Mouse (Mus musculus) myocyte (in vitro differentiated cells): ENCODE results near the gene Dalrd3.

ENCODE experiments used
- CEBPB ChIP-seq: IDR thresholded peaks from 2 replicates; pipeline ENCODE4 v1.6.1; 2011; ENCODE audit warnings: mild to moderate bottlenecking, moderate library complexity; ENCODE audit not compliant: poor library complexity, insufficient read depth, severe bottlenecking
- E2F4 ChIP-seq: IDR thresholded peaks from one replicate; pipeline ENCODE4 v1.6.1; 2011; ENCODE audit warnings: mild to moderate bottlenecking, control low read depth, moderate library complexity; ENCODE audit not compliant: insufficient read depth
- MAX ChIP-seq: IDR thresholded peaks from one replicate; pipeline ENCODE4 v1.6.1; 2011; ENCODE audit warnings: low read depth, mild to moderate bottlenecking, control low read depth
- MYOD1 ChIP-seq, 3 experiments: IDR thresholded peaks; one replicate each; pipeline ENCODE4 v1.6.1; 2011; ENCODE audit warnings: control low read depth in 2 of 3, low read depth in 2 of 3, mild to moderate bottlenecking in 2 of 3, moderate library complexity in 1 of 3; ENCODE audit not compliant: insufficient read length in 2 of 3, control insufficient read depth in 1 of 3
- POLR2A ChIP-seq: IDR thresholded peaks from one replicate; pipeline ENCODE4 v1.6.1; 2011; ENCODE audit warnings: low read depth, mild to moderate bottlenecking, control low read depth, moderate library complexity; ENCODE audit not compliant: insufficient read length
- POLR2AphosphoS2 ChIP-seq: IDR thresholded peaks from one replicate; pipeline ENCODE4 v1.6.1; 2011; ENCODE audit warnings: low read depth, control low read depth; ENCODE audit not compliant: insufficient read length
- REST ChIP-seq: IDR thresholded peaks from one replicate; pipeline ENCODE4 v1.6.1; 2011; ENCODE audit warnings: mild to moderate bottlenecking, control low read depth, moderate library complexity; ENCODE audit not compliant: insufficient read depth, insufficient read length
- SRF ChIP-seq: IDR thresholded peaks from one replicate; pipeline ENCODE4 v1.6.1; 2011; ENCODE audit warnings: low read depth; ENCODE audit not compliant: control insufficient read depth, insufficient read length
- TCF12 ChIP-seq: IDR thresholded peaks from one replicate; pipeline ENCODE4 v1.6.1; 2011; ENCODE audit warnings: mild to moderate bottlenecking, control low read depth; ENCODE audit not compliant: poor library complexity, insufficient read depth, severe bottlenecking
- TCF3 ChIP-seq: IDR thresholded peaks from one replicate; pipeline ENCODE4 v1.6.1; 2011; ENCODE audit warnings: low read depth, control low read depth; ENCODE audit not compliant: insufficient read length
- USF1 ChIP-seq: IDR thresholded peaks from one replicate; pipeline ENCODE4 v1.6.1; 2011; ENCODE audit warnings: low read depth, mild to moderate bottlenecking, control low read depth, moderate library complexity

DNA sequence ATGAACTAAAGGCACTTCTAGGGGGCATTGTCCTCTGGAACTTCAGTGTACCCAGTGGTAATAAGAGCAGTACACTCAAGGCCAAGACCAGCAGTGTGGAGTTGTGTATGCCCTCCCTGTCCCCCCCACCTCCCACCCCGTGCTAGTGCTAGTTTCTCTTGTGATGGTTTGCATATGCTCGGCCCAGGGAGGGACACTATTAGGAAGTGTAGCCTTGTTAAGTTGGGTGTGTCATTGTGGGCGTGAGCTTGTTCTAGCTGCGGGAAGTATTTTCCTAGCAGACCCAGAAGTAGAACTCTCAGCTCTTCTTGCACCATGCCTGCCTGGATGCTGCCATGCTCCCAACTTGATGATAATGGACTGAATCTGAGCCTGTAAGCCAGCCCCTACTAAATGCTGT, 32.3 kb downstream of the Dalrd3 start:
- TF ChIP-seq POLR2A, result no peak
- no peak for TF ChIP-seq TCF12
- TF ChIP-seq REST, result no peak
- no peak for TF ChIP-seq CEBPB
- no peak for TF ChIP-seq USF1
- no peak for TF ChIP-seq POLR2AphosphoS2
- no peak for TF ChIP-seq MYOD1 (IDR thresholded peaks at IDR 0.05; ENCODE audit: control insufficient read depth in 1 of 3, insufficient read length in 2 of 3, low read depth in 2 of 3)
- TF ChIP-seq TCF3, result no peak
- TF ChIP-seq E2F4, result no peak
- TF ChIP-seq SRF, result no peak
- TF ChIP-seq MAX, result no peak
